Mouse (Mus musculus) adrenal gland, postnatal 25 days (tissue): Measurements from ENCODE around the gene Gm4567. TPM values are rescaled to one million over a fixed set of nuclear protein-coding genes. Genes with fewer than 3 reads are reported as not detected.
"Not testable (repeated sequence)": the region's sequence is repeated elsewhere in the genome, so short reads cannot be mapped to it uniquely, and the experiment has no call there.

ENCODE experiments used
- DNase-seq: peaks from one replicate; pipeline ENCODE4 v3.0.0; 2021; ENCODE audit warnings: mixed read lengths
- long read RNA-seq: library from polyadenylated mRNA; stranded (forward); transcript quantifications from one replicate; pipeline ENCODE4 v2.0.0, GENCODE M21; 2021
- total RNA-seq: library from RNA; stranded (reverse); gene quantifications from 2 replicates; pipeline ENCODE4 v1.2.3, GENCODE M21; 2021

Gene Gm4567
- not detected in 2 replicates for total RNA-seq
- long read RNA-seq: 0 reads

DNA sequence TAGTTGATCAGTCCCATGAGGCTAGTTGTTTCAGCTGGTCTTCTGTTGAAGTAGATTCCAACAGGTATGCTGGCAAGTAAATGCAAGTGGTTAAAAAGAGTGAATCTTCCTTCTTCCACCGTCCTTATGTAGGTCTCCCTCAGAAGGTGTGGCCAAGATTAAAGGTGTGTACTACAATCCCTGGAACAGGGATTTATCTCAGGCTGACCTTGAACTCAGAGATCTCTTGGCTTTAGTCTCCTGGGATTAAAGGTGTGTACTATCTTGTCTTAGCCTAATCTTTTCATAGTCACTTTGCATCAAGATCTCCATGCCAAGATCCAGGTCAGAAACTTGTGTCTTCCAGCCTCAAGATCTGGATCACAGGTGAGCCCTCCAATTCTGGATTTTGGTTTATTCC is at the start of gene Gm4567:
TSS of gene Gm4567 (minus strand) at position 101 of the 400 bp plus-strand sequence.
- not testable (repeated sequence) for DNase-seq

GRCm38 (mm10) chr7:22761397-22761796 is 41.9 kb upstream of the Gm4567 start, which contains the start of gene Vmn1r157:
TSS of gene Vmn1r157 (plus strand) at chr7:22761697.
- not testable (repeated sequence) for DNase-seq

DNA sequence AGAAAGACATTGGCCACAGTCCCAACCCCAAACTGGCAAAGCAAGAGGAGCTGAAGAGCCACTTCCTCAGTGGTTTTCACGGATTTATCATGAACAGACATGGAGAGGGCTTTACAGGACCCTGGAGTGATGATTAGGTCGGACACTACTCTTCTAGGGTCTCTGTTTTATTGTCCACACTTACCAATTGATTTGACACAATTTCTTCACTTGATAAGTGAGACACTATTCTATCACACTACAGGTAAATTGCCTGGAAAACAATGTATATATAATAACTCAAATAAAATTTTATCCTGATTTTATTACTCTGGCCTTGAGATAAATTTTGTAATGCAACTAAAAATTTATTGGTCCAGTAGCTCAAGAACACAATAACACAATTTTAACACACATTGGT is 27.3 kb downstream of the Gm4567 start, which contains the start of gene Gm8693:
TSS of gene Gm8693 (minus strand) at position 101 of the 400 bp plus-strand sequence.
- DNase-seq: not testable (repeated sequence)

Other genes with a start within 250 kb of the Gm4567 start
- not detected in 2 replicates for gene Vmn1r151, start 220.0 kb downstream of the Gm4567 start, total RNA-seq
- not detected in 2 replicates for gene Vmn1r152, start 196.7 kb downstream of the Gm4567 start, total RNA-seq
- gene Gm8677, start 184.8 kb downstream of the Gm4567 start, total RNA-seq: not detected in 2 replicates
- not detected in 2 replicates for gene Gm4201, start 154.4 kb downstream of the Gm4567 start, total RNA-seq
- not detected in 2 replicates for gene Gm4565, start 131.6 kb downstream of the Gm4567 start, total RNA-seq
- not detected in 2 replicates for gene Vmn1r155, start 61.7 kb downstream of the Gm4567 start, total RNA-seq
- not detected in 2 replicates for gene Gm8693, start 27.4 kb downstream of the Gm4567 start, total RNA-seq
- gene Vmn1r157, start 42.0 kb upstream of the Gm4567 start, total RNA-seq: not detected in 2 replicates
- not detected in 2 replicates for gene Vmn1r158, start 71.1 kb upstream of the Gm4567 start, total RNA-seq
- gene Vmn1r159, start 123.9 kb upstream of the Gm4567 start, total RNA-seq: not detected in 2 replicates
- not detected in 2 replicates for gene Vmn1r160, start 151.5 kb upstream of the Gm4567 start, total RNA-seq